Mouse (Mus musculus) frontal cortex, adult (tissue): ENCODE measurements around the gene Galk2.
A peak's percentile ranks its signal among the peaks of the same experiment; 100 is the strongest.

Source experiments
- ATAC-seq: cut with Nextera tagmentation; 2 replicates; pipeline ENCODE4 v1.9.2; 2017; ENCODE audit warnings: mild to moderate bottlenecking, moderate library complexity, mixed read lengths; ENCODE audit not compliant: low TSS enrichment

Galk2 gene

DNA sequence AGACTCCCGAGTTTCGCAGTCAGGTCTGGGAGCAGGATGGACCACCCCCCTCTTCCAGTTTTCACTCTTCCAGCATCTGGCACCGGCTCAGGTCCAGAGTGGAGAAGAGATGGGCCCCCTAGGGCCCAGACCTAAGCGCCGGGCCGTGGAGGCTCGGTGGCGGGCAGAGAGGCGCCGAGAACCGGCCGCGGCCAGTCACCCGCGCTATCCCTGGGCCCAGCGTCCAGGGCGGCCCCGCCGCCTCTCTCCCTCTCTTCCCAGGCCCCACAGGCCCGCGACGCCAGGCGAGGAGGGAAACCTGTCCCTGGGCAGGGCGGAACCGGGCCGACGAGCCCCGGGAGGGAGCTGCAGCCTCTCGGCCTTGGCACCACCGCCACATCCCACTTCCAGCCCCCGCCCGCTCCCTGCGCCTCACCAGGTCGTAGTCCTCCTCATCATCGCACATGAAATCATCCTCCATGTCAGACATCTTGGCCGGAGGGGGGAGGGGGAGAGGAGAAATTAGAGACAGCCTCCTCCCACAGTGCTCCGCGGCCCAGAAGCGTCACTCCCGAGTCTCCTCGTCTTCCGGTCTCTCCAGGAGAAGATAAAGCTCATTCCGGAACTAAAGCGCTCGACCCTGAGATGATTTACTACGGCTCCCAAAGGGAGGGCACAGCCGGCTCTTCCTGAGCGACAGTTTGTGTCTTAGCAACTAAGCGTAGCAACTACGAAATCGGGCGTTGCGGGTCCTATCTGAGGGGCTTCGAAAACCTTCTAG, at the start of gene Galk2, which contains the start of gene Cops2:
Gene Galk2, plus strand, starts transcription at position 589 of the 760 bp plus-strand sequence.
Gene Cops2, minus strand, starts transcription at position 619 of the 760 bp plus-strand sequence.
- peak; percentile 99 for ATAC-seq

DNA sequence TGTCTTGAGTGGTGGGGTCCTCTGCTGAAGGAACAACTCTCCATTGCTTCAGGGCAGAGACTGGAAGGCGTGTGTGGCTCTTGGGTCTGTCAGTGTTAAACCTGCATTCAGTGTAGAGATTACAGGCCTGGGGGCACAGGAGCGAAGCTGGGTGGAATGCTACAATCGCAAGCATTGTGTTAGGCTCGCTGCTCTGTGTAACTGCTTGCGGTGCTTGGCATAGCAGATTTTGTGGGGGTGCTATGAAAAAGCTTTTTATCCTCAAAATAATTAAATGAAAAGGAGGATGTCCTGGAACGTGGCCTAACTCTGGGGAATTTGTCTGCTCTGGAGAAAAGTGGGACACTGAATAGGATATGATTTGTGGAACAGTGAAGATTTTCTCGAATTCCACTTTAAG, 49.4 kb upstream of the Galk2 start:
- ATAC-seq = peak; percentile 86

DNA sequence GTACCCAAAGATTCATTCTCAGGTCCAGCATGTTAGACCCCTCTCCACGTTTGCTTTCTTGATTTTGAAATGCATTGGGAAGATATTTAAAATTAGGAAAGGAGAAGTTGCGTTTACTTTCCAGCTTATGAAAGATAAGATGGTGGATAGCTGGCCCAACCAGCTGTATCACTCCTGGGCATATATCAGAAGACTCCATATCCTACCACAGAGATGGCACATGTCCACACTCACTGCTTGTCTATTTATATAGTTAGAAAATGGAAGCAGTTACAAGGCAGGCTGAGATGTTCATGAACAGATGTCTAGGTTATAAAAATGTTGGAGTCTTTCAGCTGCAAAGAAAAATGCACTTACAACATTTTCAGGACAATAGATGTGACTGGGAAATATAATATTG, 47.6 kb upstream of the Galk2 start:
- peak; percentile 78 for ATAC-seq

DNA sequence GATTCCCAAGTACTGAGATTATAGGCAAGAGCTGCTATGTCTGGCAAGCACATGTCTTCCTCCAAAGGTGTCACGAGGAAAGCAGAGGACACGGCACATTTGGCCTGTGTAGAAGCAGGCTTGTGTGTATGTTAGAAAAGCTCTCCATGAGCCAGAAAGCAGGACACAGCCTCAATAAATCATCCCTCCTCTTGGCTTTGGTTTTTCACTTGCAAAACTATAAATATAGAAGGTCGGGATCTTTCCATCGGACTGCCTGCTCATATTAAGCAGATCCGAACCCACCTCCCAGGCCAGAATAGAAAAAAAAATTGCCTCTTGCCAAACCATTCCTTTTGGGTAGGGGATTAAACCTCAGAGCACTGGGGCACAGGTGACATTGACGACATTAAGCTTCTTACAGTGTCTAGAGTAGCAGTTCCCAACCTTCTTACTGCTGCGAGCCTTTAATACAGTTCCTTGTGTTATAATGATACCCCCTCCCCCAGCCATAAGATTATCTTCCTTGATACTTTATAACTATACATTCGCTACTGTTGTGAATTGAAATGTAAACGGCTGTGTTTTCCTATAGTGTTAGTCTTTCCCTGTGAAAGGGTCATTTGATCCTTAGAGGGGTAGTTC, 44.8 kb upstream of the Galk2 start:
- no peak for ATAC-seq

DNA sequence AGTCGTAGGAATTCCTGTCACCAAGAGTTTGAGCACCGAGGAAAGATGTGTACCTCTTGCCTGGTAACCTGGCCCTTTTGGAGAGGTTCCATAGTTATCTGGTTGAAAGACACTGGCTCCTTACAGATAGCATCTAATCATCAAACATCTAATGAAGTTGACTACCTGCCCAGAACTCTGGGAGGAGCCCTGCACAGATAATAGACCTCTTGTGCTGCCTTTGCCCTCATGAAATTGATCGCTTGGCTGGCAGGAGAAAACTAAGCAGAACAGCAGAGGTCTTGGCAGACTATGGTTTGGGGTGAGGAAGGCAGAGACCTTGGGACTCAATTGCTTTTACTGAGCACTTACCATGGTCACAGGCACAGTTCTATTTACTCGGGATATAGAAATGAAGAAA, 38.5 kb upstream of the Galk2 start:
- ATAC-seq = no peak

DNA sequence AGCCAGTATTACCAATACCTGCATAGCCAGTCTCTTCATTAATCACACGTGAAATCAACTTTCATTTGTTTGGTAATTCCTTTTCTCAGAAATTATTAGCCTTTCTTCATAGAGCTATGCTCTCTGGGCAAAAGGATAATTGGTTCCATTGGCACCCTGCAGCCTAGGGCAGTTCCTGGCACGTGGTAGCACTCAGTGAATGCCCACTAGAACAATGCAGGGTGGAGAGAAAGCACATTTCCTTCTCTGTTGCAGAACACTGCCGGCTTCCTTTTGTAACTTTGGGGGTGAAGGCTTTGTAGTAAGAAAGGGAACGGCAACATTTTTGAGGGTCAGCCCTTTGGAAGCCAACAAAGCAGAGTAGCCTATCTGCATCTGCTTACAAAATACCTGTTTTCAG, 32.7 kb upstream of the Galk2 start:
- ATAC-seq = no peak

DNA sequence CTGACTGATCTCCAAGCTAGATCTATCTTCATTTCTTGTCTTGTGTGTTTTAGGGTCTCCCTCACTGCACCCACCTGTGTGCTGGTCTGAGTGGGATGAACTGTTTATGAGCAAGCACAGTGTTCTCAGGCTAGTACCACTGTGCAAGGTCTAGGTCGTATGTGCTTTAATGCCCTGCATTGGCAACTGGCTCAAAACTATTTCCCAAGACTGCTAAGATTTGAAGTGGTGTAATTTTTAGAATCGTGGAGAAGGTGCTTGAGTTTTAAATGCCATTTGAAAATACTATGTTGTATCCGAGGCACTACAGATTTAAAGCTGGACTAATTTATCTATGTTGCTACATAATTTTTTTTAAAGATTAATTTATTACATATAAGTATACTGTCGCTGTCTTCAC, 31.0 kb upstream of the Galk2 start:
- ATAC-seq = no peak

DNA sequence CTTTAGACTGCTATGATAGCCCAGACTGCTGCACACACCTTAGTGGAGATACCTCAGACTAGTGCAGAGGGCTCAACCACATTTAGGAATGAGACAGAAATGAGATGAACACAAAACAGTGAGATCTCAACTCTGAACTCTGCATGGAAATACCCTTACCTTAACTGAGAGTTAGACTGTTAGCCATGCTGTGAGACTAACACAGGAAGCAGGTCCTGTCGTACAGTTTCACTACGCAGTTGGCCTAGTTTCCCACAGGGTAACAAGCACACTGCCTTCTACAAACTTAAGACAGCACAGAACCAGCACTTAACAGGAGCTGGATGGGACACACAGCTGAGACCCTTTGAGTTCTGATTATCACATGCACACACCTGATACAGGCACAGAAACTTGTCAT, 29.0 kb upstream of the Galk2 start:
- ATAC-seq = no peak; the same call in 1 of the 2 replicates

DNA sequence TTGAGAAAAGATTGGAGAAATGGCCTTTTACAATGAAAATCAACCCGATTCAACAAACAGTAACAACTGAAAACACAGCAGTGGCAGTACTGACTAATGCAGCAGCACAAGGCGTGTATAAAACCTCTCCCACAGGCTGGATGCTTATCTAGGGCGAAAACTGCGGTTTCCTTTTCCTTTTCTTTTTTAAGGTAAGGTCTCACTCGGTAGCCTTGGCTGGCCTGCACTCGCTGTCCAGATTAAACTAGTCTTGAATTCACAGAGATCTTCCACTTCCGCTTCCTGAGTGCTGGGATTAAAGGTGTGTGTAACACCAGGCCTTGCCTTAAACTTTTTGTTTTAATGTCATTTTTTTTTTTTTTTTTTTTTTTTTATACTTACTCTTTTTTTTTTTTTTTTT, 20.8 kb upstream of the Galk2 start:
- no peak for ATAC-seq

DNA sequence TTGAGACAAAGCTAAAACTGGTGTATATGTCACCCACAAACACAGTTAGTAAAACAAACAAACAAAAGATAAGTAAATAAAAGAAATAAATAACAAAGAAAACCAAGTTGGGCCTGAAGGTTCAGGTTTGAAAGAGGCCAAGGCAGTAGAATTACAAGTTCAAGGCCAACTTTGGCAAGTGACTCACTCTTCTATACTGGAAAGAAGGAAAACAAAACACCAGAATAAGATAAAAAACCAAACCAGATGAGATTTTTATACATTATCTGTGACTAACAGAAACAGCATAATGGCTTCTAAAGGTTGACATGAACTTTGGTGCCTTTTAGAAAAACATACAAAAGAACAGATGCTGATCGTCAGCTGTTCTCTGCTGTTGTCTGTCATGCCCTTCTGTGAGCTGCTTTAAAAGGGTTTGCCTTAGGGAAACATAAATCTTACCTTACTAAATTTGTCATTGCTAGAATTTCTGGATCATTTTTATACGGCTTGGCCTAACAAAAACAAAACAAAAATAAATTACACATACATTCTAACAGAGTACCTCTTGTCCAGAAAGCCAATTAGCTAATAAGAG, 20.1 kb upstream of the Galk2 start:
- ATAC-seq = no peak

DNA sequence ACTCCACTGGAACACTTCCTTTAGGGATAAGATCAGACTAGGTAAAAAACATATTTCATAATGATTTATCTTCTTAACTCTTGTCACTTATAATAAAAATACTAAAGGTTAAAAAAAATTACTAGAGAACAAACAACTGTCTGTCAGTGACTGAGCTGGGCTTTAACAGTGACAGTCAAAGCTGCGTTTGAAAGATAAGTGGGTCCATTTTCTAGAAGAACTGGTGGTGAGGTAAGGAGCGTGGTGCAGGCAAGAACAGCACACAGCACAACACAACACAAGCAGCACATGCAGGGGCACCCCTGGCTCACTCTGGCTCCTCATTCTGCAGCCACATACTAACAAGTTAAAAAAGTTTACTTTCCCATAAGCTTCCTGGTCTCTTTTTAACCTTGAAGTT, 7.7 kb upstream of the Galk2 start:
- no peak for ATAC-seq

DNA sequence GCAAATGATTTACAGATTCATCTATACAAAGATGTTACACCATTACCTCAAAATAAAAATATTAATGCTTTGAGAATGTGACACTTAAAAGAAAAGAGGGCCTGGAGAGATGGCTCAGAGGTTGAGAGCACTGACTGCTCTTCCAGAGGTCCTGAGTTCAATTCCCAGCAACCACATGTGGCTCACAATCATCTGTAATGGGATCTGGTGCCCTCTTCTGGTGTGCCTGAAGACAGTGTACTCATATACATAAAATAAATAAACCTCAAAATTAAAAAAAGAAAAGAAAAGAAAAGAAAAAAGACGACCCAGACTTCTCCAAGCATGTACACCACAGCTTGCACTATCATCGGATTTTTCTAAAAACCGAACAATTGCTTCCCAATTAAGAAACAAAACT, 1.2 kb upstream of the Galk2 start:
- ATAC-seq = no peak

DNA sequence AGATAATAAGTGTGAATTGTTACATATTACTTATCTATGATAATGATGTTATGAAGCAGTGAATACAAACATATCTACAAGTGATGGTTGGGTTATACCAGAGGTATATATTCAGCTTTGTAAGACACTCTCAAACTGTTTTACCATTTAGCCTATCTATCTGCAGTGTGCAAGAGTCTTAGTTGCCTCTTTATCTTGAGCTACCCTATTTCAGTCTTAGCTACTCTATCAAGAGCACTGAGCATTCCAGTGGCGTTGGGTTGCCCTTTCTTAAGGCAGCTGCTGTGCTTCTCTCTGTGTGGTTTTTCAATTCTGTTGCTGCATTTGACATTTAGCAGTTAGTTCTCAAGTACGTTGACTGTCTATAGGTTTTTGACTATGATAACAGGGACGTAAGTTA, 4.9 kb downstream of the Galk2 start:
- no peak for ATAC-seq

DNA sequence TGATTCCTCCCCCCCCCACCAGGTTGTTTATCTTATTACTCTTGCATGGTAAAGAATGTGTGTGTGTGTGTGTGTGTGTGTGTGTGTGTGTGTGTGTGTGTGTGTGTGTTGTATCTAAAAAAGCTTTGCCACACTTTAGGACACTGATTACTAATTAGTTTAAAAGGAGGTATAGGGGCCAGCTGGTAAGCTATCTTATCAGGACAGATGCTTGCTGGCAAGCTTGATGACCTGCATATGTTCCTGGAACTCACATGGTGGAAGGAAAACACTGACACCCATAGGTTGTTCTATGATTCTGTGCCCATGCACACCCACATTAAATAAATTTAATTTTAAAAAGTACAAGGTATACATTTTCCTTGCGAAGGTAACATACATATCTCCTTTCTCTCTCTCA, 5.6 kb downstream of the Galk2 start:
- no peak for ATAC-seq

DNA sequence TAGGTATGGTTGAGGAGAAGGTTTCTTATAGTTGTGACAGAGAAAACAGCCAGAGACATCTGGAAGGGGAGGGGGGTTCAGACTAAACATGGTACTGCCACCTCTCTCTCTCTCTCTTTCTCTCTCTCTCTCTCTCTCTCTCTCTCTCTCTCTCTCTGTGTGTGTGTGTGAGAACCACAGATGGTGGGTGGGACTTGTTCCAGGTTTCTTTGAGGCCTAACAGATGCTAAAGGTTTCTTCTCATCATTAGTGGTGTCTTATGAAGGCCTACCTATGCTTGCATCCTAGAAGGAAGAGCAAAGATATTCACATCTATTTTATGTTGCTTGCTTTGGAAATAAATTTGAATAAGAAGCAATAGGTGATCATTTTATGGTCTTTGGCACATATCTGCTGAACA, 6.7 kb downstream of the Galk2 start:
- ATAC-seq = no peak

DNA sequence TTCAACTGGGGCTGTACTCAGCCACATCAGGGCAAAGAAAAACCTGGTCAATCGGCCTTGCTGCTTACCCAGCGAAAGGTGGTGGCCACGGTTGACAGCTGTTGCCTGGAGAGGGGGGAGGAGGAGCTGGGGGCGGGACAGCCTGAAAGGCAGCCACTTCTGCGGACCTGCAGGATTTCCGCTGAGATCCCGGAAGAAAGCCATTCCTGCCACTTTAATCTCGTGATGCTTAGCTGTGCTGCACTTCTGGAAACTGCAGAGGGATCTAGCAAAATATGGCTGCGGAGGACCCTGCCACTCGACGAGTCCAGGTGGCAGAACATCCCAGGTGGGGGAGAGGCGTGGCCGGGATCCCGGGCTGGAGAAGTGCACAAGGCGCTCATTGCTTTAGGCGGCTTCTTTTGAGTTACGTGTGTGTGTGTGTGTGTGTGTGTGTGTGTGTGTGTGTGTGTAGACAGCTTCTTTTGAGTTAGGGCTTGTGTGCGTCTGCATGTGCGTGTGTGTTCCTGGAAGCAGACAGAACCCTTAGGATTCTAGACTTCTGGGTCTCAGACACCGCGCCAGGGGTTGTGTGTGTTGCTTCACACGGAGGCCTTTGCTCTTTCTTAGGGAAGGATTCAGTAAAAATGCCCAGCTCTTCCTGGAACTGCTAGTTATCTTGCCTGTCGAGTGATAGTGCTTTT, 7.3 kb downstream of the Galk2 start:
- peak; percentile 88 for ATAC-seq

DNA sequence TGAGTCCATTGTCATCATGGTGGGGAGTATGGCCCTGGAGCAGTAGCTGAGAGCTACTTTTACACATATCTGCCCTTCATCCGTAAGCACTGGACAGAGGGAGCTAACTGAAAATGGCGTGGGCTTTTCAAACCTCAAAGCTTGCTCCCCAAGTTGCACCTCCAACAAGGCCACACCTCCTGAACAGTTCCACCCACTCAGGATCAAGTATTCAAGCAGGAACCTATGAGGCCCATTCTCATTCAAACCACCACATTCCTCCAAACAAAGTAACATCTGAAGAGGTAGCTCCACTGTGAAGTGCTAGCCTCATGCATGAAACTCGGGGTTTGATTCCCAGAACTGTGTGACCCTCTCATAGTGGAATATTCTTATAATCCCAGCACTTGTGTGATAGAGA, 9.4 kb downstream of the Galk2 start:
- ATAC-seq = no peak

DNA sequence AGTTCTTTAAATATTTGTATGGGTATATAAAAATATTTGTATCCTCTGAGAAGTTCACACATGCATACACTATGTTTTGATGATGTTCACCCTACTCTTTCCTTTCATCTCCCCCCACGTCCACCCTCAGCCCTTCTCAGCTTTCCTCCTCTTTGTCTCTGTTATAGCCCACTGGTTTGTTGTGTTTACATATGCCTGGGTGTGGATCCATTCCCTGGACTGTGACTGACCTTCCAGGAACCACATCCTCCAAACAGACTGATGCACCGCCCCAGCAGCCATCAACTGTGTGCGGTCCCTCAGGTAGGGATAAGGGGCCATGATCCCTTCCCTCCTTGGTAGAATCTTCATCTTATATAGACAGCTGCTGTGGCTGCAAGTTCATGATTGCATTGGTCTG, 11.2 kb downstream of the Galk2 start:
- ATAC-seq = no peak

DNA sequence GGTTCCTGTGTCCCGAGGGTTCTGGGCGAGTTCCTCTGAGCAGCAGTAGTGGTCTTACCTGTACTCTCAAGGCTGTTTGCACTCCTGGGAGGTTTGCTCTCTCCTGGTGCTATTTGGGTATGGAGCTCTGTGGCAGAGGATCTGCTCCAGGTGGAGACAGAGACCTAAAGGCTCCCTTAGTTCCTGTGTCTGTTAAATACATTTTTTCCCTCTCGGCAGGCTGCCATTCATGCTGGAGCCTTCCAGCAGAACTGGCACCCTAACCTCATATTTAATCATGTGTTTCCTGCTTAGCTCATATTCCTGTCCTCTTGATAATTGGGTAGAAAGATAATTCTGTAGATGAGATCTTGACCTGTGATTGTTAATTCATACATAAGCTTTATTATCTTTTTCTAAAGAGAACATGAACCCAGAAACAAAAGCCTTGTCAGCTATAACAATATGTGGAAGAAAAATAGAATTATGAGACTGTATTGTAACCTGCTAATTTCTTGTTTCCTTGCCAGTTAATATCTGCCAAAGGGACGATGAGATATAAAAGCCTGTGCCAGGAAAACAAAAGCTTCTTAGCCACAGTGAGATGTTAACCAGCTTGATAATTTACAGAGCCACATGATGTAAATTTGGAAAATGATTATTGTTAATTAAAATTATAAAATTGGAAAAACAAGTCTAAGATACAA, 27.1 kb downstream of the Galk2 start:
- no peak for ATAC-seq

DNA sequence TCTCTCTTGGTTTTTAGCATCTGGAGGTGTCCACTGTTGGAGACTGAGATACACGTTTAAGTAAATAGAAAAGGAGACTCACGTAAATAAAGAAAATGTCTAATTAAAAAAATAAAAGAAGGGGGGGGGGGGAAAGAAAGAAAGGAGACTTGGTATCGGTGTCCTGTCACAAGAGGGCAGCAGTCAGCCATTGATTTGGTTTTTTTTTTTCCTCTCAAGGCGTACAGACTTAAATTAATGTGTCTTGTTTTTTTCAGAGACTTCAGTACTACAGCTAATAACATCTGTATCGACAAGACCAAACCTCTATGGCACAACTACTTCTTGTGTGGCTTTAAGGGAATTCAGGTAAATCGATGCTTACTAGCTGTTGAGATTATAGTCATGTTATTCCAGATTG, 34.2 kb downstream of the Galk2 start:
- ATAC-seq = no peak

DNA sequence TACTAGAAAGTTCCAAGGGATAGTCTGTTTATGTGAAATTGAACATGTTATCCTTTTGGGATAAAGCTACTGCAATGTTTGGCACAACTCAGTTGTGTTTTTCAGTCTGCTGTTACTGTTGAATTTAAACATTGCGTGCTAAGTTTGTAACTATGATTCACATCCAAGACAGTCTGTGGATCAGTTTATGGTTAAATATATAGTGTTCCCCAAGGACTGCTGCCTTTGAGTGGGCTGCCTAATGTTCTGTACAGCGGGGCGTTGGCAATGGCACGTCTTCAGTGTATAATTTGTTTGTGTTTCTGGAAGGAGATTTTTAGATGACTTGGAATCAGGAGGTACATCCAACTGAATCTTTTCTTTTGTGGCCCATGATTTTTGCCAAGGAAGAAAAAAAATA, 36.2 kb downstream of the Galk2 start:
- ATAC-seq = peak; percentile 78

DNA sequence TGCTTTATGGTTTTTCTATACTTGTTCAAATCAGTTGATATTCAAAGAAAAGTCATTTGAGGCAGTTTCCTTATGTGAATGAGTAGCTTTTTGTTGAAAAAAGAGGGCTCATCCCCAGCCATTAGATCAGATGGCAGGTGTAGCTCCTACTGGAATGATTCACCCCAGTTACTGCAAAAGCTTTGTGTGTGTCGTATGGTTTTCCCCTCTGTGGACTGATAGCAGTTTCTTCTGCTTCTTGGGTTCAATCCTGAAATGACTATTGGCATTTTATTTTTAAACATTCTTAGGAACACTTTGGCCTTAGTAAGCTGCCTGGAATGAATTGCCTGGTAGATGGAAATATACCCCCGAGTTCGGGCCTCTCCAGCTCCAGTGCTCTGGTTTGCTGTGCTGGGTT, 37.4 kb downstream of the Galk2 start:
- no peak for ATAC-seq
